Mouse (Mus musculus): ENCODE data around the gene Hephl1. TPM values are rescaled to one million over a fixed set of nuclear protein-coding genes. Genes with fewer than 3 reads are reported as not detected.
"Not testable (repeated sequence)": the region's sequence is repeated elsewhere in the genome, so short reads cannot be mapped to it uniquely, and the experiment has no call there.

The Hephl1 gene
- polyA plus RNA-seq, 1 experiment from 2014 or later, result not detected

- H3K4me1 ChIP-seq (replicated peaks; ENCODE audit: insufficient read depth, low read length), result no peaks in the 10 kb centered on the region
- DNase-seq (ENCODE audit: low spot score) (no peak), ATAC-seq (replicated peaks; ENCODE audit: low FRiP score, low read depth) (no peak)
- no peaks in the 10 kb centered on the region for H3K9me3 ChIP-seq (replicated peaks; ENCODE audit: low read length)
- no peak overlapping the region for H3K4me3 ChIP-seq (replicated peaks; ENCODE audit: low read depth, low read length)
- no peaks in the 10 kb centered on the region for H3K27me3 ChIP-seq (ENCODE audit: insufficient read depth, low read length)
- H3K27ac ChIP-seq, result no peak overlapping the region
- WGBS, result 62% methylated on average over 11 of the region's 11 CpGs
- H3K4me2 ChIP-seq (ENCODE audit: low read length), result no peak overlapping the region
- H3K9ac ChIP-seq (ENCODE audit: low read depth, low read length), result no peak overlapping the region
- TF ChIP-seq CTCF (IDR thresholded peaks at IDR 0.05; ENCODE audit: low read depth), result no peak
- no peaks in the 10 kb centered on the region for H3K36me3 ChIP-seq (ENCODE audit: insufficient read depth, low read length)
Observed at GRCm38 (mm10) chr9:15103579-15104300, 8.2 kb downstream of the Hephl1 start.

GRCm38 (mm10) chr9:15101531-15102161, 10.3 kb downstream of the Hephl1 start:
- Histone ChIP-seq H3K4me3 (replicated peaks; ENCODE audit: low read depth, low read length) (no peak overlapping the region), H3K9me3 (replicated peaks; ENCODE audit: low read length) (no peaks in the 10 kb centered on the region), H3K4me2 (ENCODE audit: low read length) (no peak overlapping the region), H3K27ac (no peak overlapping the region), H3K9ac (ENCODE audit: low read depth, low read length) (no peak overlapping the region), H3K36me3 (ENCODE audit: insufficient read depth, low read length) (no peaks in the 10 kb centered on the region), H3K4me1 (replicated peaks; ENCODE audit: insufficient read depth, low read length) (no peaks in the 10 kb centered on the region), H3K27me3 (ENCODE audit: insufficient read depth, low read length) (no peaks in the 10 kb centered on the region)
- DNase-seq (ENCODE audit: low spot score), result no peak
- 84% methylated on average over 7 of the region's 7 CpGs for WGBS
- ATAC-seq (replicated peaks; ENCODE audit: low FRiP score, low read depth), result no peak
- TF ChIP-seq CTCF (IDR thresholded peaks at IDR 0.05; ENCODE audit: low read depth), result no peak

- H3K4me1 ChIP-seq (replicated peaks; ENCODE audit: insufficient read depth, low read length); ATAC-seq (replicated peaks; ENCODE audit: low FRiP score, low read depth); H3K27me3 ChIP-seq (ENCODE audit: insufficient read depth, low read length); H3K9me3 ChIP-seq (replicated peaks; ENCODE audit: low read length); H3K36me3 ChIP-seq (ENCODE audit: insufficient read depth, low read length); H3K4me3 ChIP-seq (replicated peaks; ENCODE audit: low read depth, low read length); H3K4me2 ChIP-seq (ENCODE audit: low read length); H3K27ac ChIP-seq; DNase-seq (ENCODE audit: low spot score); H3K9ac ChIP-seq (ENCODE audit: low read depth, low read length): not testable (repeated sequence)
- 92% methylated on average over 7 of the region's 7 CpGs for WGBS
Observed at GRCm38 (mm10) chr9:15098421-15098820, 13.5 kb downstream of the Hephl1 start.

GRCm38 (mm10) chr9:15097172-15097571, 14.7 kb downstream of the Hephl1 start:
- H3K4me2 ChIP-seq (ENCODE audit: low read length), result no peak overlapping the region
- no peaks in the 10 kb centered on the region for H3K27me3 ChIP-seq (ENCODE audit: insufficient read depth, low read length)
- WGBS, result 86% methylated on average over 2 of the region's 2 CpGs
- DNase-seq (ENCODE audit: low spot score) (no peak), ATAC-seq (replicated peaks; ENCODE audit: low FRiP score, low read depth) (no peak)
- no peak overlapping the region for H3K27ac ChIP-seq
- no peaks in the 10 kb centered on the region for H3K9me3 ChIP-seq (replicated peaks; ENCODE audit: low read length)
- H3K4me1 ChIP-seq (replicated peaks; ENCODE audit: insufficient read depth, low read length), result no peaks in the 10 kb centered on the region
- no peak for TF ChIP-seq CTCF (IDR thresholded peaks at IDR 0.05; ENCODE audit: low read depth)
- H3K9ac ChIP-seq (ENCODE audit: low read depth, low read length), result no peak overlapping the region
- no peaks in the 10 kb centered on the region for H3K36me3 ChIP-seq (ENCODE audit: insufficient read depth, low read length)
- no peak overlapping the region for H3K4me3 ChIP-seq (replicated peaks; ENCODE audit: low read depth, low read length)

- Histone ChIP-seq H3K27me3 (ENCODE audit: insufficient read depth, low read length) (no peaks in the 10 kb centered on the region), H3K27ac (no peak overlapping the region), H3K9me3 (replicated peaks; ENCODE audit: low read length) (no peaks in the 10 kb centered on the region), H3K4me3 (replicated peaks; ENCODE audit: low read depth, low read length) (no peak overlapping the region), H3K4me2 (ENCODE audit: low read length) (no peak overlapping the region), H3K36me3 (ENCODE audit: insufficient read depth, low read length) (no peaks in the 10 kb centered on the region), H3K4me1 (replicated peaks; ENCODE audit: insufficient read depth, low read length) (no peaks in the 10 kb centered on the region), H3K9ac (ENCODE audit: low read depth, low read length) (no peak overlapping the region)
- DNase-seq (ENCODE audit: low spot score) (no peak), ATAC-seq (replicated peaks; ENCODE audit: low FRiP score, low read depth) (no peak)
- no peak for TF ChIP-seq CTCF (IDR thresholded peaks at IDR 0.05; ENCODE audit: low read depth)
- 83% methylated on average over 1 of the region's 1 CpGs for WGBS
Observed at GRCm38 (mm10) chr9:15096161-15096560, 15.7 kb downstream of the Hephl1 start.

GRCm38 (mm10) chr9:15095206-15095605, 16.7 kb downstream of the Hephl1 start:
- no peak overlapping the region for H3K9ac ChIP-seq (ENCODE audit: low read depth, low read length)
- H3K9me3 ChIP-seq (replicated peaks; ENCODE audit: low read length), result no peaks in the 10 kb centered on the region
- WGBS, result 55% methylated on average over 3 of the region's 3 CpGs
- no peak overlapping the region for H3K27ac ChIP-seq
- no peak for TF ChIP-seq CTCF (IDR thresholded peaks at IDR 0.05; ENCODE audit: low read depth)
- H3K4me1 ChIP-seq (replicated peaks; ENCODE audit: insufficient read depth, low read length), result no peaks in the 10 kb centered on the region
- no peaks in the 10 kb centered on the region for H3K36me3 ChIP-seq (ENCODE audit: insufficient read depth, low read length)
- no peak for DNase-seq (ENCODE audit: low spot score)
- no peak overlapping the region for H3K4me3 ChIP-seq (replicated peaks; ENCODE audit: low read depth, low read length)
- H3K4me2 ChIP-seq (ENCODE audit: low read length), result no peak overlapping the region
- ATAC-seq (replicated peaks; ENCODE audit: low FRiP score, low read depth), result no peak
- H3K27me3 ChIP-seq (ENCODE audit: insufficient read depth, low read length), result no peaks in the 10 kb centered on the region

Data from kidney, postnatal 0 days (tissue).